Mouse (Mus musculus) stomach, postnatal 0 days (tissue): ENCODE data around the gene Alg12.

Source experiments
- CTCF ChIP-seq: IDR thresholded peaks from 2 replicates; pipeline ENCODE4 v1.5.1; 2016; ENCODE audit warnings: antibody characterized with exemption, low read depth, mild to moderate bottlenecking, moderate library complexity
- EP300 ChIP-seq: optimal IDR thresholded peaks from 2 replicates; pipeline ENCODE3; 2016; ENCODE audit warnings: antibody characterized with exemption

DNA sequence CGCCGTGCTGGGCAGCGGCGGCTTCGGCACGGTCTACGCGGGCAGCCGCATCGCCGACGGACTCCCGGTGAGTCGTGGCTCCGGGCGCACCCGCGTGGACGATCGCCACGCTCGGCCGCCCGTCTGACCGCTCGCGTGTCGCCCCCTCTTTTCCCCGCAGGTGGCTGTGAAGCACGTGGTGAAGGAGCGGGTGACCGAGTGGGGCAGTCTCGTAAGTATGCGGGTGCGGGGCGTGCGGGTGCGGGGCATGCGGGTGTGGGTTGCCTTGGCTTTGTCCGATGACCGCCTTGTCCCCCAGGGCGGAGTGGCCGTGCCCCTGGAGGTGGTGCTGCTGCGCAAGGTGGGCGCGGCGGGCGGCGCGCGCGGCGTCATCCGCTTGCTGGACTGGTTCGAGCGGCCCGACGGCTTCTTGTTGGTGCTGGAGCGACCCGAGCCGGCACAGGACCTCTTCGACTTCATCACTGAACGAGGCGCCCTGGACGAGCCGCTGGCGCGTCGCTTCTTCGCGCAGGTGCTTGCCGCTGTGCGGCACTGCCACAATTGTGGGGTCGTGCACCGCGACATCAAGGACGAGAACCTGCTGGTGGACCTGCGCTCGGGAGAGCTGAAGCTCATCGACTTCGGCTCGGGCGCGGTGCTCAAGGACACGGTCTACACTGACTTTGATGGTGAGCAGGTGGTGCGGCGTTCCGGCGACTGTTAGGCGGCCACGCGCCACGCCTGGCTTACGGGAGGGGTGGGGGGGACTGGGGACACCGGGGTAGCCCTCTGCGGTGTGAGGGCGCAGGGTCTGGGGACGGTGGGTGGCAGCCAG, 44.0 kb upstream of the Alg12 start:
- TF ChIP-seq CTCF: peak; percentile 23; the same call in 1 of the 2 replicates
- TF ChIP-seq EP300: no peak
